Mouse (Mus musculus) gastrocnemius, postnatal 4 days (tissue): ENCODE measurements at regions not wholly inside any gene's neighbourhood (a gene's known extent, or its start where the extent isn't known, plus 50 kb on each side); places are given as distances from the start of the nearest gene placed in this dataset.
A peak's percentile ranks its signal among the peaks of the same experiment; 100 is the strongest.
"Not testable (repeated sequence)": the region's sequence is repeated elsewhere in the genome, so short reads cannot be mapped to it uniquely, and the experiment has no call there.

Experiments used
- DNase-seq, 2 experiments: peaks; one replicate each; pipeline ENCODE4 v3.0.0; 2021 to 2022; ENCODE audit warnings: low spot score in 2 of 2, mixed read lengths in 2 of 2

DNA sequence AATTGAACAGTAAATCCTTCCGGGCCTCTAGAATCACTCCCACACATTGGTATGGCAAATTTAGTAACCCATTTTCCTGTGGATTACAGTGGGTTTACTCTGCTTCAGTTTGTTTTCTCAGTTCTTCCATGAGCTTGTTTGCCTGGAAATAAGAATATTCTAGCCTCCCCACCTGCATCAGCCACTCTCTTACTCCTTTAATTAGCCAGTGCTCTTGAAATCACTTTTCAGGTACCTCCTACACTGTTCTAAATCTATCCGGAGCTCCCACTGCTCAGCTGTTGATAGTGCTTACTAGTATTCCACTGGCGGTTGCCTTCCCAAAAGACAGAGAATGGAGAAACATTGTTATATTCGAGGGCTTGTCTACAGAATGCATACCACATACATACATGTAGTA lies 167.1 kb downstream of the Htr7 start:
- no peak for DNase-seq

DNA sequence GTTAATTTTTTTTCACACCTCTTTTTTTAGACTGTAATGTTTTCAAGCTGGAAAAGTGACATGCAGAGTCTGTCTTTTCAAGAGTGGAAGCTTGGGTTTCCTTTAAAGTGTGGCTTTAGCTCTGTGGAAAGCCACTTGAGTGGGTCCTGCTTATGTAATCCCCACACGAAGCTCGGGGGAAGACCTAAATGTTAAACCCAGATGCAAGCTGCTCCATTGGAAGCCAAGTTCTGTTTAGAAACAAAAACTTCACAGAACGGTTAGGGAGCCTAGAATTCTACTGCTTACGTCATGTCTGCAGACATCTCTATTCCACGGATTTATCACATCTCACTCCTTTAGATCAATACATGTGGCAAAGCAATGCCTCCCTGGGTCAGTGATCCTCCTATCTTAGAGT lies 171.0 kb downstream of the Htr7 start:
- no peak for DNase-seq

DNA sequence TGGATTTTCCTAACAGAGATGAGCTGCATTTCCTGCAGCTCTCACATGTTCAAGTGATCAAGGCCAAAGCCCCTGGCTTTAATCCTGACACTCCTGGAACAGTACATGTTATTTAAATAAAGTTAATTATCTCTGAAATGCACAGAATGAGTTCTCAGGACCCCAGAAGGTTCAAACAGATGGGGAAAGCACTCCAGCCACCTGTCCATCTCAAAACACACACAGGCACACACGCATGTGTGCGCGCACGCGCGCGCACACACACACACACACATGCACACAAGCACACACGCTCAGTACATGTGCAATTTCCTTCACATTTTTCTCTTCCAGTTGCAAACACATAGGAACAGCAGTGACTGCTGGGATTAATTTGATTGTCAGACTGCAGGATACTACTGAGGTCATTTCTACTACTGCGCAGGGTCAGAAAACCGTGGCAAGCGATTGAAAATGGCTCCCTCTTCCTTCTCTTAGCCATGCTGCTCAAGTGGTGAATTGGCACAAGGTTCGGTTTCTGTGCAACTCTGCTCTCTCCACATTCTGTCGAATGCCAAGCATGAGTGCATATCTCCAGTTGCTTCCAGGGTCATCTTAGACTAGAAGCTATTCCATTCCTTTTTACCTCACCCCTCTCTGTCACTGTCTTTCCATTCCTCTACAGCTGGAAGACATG lies 175.4 kb downstream of the Htr7 start:
- no peak for DNase-seq

- DNase-seq: no peak
Measured at GRCm38 (mm10) chr19:35875464-35875863, 181.8 kb downstream of the Htr7 start.

GRCm38 (mm10) chr19:35870720-35871119 lies 186.6 kb downstream of the Htr7 start:
- no peak for DNase-seq

GRCm38 (mm10) chr19:35868543-35868942 lies 188.8 kb downstream of the Htr7 start:
- no peak for DNase-seq

DNA sequence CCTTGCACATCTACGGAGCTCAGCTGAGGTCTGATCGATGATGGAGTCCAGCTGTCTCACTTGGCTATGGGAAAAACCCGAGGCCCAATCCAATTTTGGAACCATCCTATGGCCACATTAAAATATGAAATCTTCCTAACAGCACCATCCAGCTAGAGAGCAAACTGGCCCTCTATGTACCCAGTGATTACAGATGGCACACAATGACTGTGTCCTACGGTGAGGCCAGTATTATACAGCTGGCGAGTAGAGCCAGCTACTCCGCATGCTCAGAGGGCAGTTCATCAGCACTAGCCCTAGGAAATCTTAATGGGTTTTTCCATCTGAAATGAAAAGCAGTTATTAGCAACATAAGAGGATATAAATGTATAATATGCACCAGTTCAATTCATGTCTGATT lies 194.3 kb downstream of the Htr7 start:
- no peak for DNase-seq

DNA sequence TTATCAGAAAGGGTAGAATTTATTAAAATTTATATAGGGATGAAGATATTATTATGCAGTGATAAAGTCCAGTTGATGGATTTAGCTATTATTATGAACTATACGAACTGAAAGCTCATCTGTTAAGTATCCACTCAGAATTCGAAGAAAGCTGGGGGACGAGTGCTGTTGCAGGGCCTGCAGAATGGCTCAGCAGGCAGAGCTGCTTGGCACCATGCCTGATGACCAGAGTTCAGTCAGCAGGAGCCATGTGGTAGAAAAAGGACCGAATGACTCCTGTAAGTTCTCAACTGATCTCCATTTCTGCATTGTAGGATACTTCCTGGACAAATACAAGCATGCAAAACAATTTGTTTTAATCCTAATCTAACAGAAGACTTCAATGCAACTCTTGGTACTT lies 195.9 kb downstream of the Htr7 start:
- no peak for DNase-seq

- peak in 1 of 2 experiments; percentile 11 for DNase-seq
Measured at GRCm38 (mm10) chr19:35832992-35833391, 224.3 kb downstream of the Htr7 start.

GRCm38 (mm10) chr19:35826074-35826473 lies 231.2 kb downstream of the Htr7 start:
- DNase-seq: no peak

- DNase-seq: no peak
Measured at GRCm38 (mm10) chr19:35819626-35820025, 237.7 kb downstream of the Htr7 start.

DNA sequence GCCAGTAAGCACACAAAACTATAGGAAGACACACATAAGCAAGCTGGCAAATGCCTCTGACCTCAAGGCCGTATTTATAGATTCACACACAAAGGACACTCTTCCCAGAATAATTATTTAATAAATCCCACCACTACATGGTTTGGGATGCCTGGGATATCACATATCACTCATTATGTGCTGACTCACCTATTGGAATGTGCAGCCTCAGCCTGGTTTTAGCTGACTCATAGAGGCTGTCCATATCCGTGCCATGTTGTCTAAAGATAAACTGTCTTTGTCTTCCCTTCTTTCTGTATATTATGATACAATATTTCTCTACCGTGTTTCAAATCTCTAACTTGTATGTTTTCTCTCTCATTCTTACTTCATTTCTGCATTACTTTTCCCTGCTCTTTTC lies 262.6 kb downstream of the Htr7 start:
- DNase-seq: no peak

- no peak for DNase-seq
Measured at GRCm38 (mm10) chr19:35787246-35788021, 269.9 kb downstream of the Htr7 start.

DNA sequence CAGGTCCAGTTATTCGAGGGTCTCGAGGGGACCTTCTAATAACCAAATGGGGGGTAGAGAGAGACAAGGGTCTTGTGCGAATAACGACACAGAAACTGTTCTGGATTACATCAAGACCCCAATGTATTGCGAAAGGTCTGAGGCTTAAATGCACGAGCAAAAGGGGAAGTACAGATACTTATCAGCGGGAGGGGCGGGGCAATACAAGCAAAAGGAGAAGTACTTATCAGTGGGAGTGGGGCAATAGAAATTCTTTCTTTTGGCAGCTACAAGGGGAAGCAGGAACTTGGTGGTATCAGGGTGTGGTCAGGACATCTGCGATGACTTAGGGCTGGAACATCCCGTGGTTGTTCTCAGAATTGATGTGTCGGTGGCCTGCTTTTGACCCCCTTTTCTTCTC lies 295.6 kb downstream of the Htr7 start:
- not testable (repeated sequence) for DNase-seq

GRCm38 (mm10) chr19:35759701-35760100 lies 297.6 kb downstream of the Htr7 start:
- DNase-seq: no peak

DNA sequence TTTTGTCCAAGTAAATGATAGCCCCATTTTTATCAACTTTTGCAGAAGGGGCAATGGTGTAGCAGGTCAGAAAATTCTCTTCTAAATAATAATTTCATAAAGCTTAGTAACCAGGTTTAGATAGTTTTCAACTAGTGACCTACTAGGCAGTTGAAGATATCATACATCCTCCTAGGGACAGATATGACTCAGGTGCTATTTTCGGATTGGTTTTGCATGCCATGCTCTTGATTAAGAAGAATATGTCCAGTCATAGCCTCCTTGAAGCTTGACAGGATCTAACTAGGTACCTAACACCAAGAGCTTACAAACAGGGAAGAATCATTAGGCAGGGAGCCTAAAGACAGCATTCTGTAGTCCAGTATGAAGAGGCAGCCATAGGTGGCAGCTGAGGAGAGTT lies 301.8 kb downstream of the Htr7 start:
- DNase-seq: no peak

- DNase-seq: no peak
Measured at GRCm38 (mm10) chr19:35735754-35736153, 321.6 kb downstream of the Htr7 start.

DNA sequence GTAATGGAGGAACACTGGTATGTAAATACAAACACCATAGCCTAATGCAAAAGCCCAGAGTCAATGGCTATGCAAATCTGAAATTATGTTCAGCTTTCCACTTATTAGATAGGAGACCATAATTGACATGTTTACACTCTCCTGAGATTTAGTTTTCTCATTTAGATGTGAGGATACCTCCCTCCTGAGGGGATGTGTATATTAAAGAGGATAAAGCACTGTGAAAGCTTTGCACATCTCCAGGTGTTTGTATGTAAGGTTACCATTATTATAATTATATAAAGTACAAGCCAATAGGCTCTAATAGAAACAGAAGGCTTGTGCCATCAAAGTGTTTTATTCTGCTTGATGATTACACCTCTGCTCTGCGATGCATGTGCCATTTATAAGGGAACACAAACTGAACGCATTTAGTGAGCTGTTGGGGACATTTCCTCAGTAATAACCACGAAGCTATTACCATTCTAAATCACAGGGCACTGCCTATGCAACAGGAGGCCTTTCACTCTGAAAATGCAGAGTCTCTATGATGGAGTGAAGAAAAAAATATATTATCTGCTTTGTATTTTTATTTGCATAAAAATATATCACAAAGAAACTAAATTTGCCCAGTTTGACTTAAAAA lies 328.8 kb downstream of the Htr7 start:
- DNase-seq: no peak
